Mouse (Mus musculus): ENCODE results near the gene Fdxacb1.

The Fdxacb1 gene

GRCm38 (mm10) chr9:50768107-50769002 is at the start of gene Fdxacb1:
TSS of gene Fdxacb1 (plus strand) at chr9:50768236.
- DNase-seq: peak; percentile 99

- DNase-seq: no peak
Measured at GRCm38 (mm10) chr9:50718878-50719277, 49.2 kb upstream of the Fdxacb1 start.

- DNase-seq: no peak
Measured at GRCm38 (mm10) chr9:50721061-50721460, 47.0 kb upstream of the Fdxacb1 start.

GRCm38 (mm10) chr9:50722451-50722911 is 45.6 kb upstream of the Fdxacb1 start:
- DNase-seq: no peak

GRCm38 (mm10) chr9:50723406-50723805 is 44.6 kb upstream of the Fdxacb1 start:
- peak; percentile 57 for DNase-seq

GRCm38 (mm10) chr9:50724147-50724546 is 43.9 kb upstream of the Fdxacb1 start:
- no peak for DNase-seq

- no peak for DNase-seq
Measured at GRCm38 (mm10) chr9:50724661-50725330, 43.2 kb upstream of the Fdxacb1 start.

GRCm38 (mm10) chr9:50725921-50726590 is 42.0 kb upstream of the Fdxacb1 start:
- no peak for DNase-seq

- peak; percentile 84 for DNase-seq
Measured at GRCm38 (mm10) chr9:50727171-50727924, 40.7 kb upstream of the Fdxacb1 start.

GRCm38 (mm10) chr9:50727925-50728651 is 39.9 kb upstream of the Fdxacb1 start:
- peak; percentile 92 for DNase-seq

GRCm38 (mm10) chr9:50729600-50729999 is 38.4 kb upstream of the Fdxacb1 start:
- no peak for DNase-seq

- no peak for DNase-seq
Measured at GRCm38 (mm10) chr9:50732560-50732959, 35.5 kb upstream of the Fdxacb1 start.

GRCm38 (mm10) chr9:50734989-50735388 is 33.0 kb upstream of the Fdxacb1 start:
- peak; percentile 59 for DNase-seq

- DNase-seq: peak; percentile 93
Measured at GRCm38 (mm10) chr9:50738914-50739870, 28.8 kb upstream of the Fdxacb1 start, which contains the start of gene Dixdc1. TSS of gene Dixdc1 (minus strand) at chr9:50739517.

- peak; percentile 64 for DNase-seq
Measured at GRCm38 (mm10) chr9:50740867-50741784, 26.9 kb upstream of the Fdxacb1 start.

GRCm38 (mm10) chr9:50742261-50742660 is 25.8 kb upstream of the Fdxacb1 start:
- no peak for DNase-seq

GRCm38 (mm10) chr9:50742744-50743143 is 25.3 kb upstream of the Fdxacb1 start:
- DNase-seq: no peak

GRCm38 (mm10) chr9:50745806-50746205 is 22.2 kb upstream of the Fdxacb1 start:
- DNase-seq: no peak

GRCm38 (mm10) chr9:50746214-50746677 is 21.8 kb upstream of the Fdxacb1 start, which contains the start of gene 2310030G06Rik:
TSS of gene 2310030G06Rik (minus strand) at chr9:50746536.
- DNase-seq: no peak

Measured in right cerebral cortex, adult 18-20 months (tissue).